Mouse (Mus musculus): ENCODE measurements at regions not wholly inside any gene's neighbourhood (a gene's known extent, or its start where the extent isn't known, plus 50 kb on each side); places are given as distances from the start of the nearest gene placed in this dataset.

DNA sequence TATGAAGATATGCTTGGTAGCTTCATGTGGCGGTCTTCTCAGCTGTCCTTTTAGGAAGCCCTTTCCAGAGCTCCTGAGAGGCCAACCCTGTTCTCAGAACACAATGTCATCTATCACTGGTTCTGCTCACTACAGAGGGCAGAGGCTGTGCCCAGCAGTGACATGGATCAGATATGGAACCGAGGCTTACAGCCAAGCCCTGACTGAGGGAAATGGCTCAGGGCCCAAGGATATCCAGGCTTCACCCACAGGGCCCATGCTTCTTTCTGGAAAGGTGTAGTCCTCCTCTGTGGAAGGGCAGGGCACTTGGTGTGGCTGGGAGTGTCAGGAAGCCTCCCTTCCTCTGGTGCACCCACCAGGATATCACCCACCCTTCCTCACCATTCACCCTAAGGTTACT lies 109.4 kb downstream of the Bms1 start:
- H3K9ac ChIP-seq (ENCODE audit: low read depth, low read length, severe bottlenecking), result no peak overlapping the region
- WGBS, result 83% methylated on average over 2 of the region's 2 CpGs
- no peak overlapping the region for H3K4me2 ChIP-seq (replicated peaks; ENCODE audit: low read depth, low read length, severe bottlenecking)
- H3K36me3 ChIP-seq (ENCODE audit: control insufficient read depth, insufficient read depth, low read length), result no peaks in the 10 kb centered on the region
- DNase-seq (ENCODE audit: low spot score), result no peak
- no peaks in the 10 kb centered on the region for H3K4me1 ChIP-seq (ENCODE audit: control insufficient read depth, insufficient read depth, low read length)
- H3K4me3 ChIP-seq (replicated peaks; ENCODE audit: low read length), result no peak overlapping the region
- no peak for ATAC-seq (ENCODE audit: low FRiP score, low read depth)
- no peaks in the 10 kb centered on the region for H3K27me3 ChIP-seq (ENCODE audit: control insufficient read depth, insufficient read depth, low read length)
- no peak overlapping the region for H3K27ac ChIP-seq (replicated peaks; ENCODE audit: low read depth, low read length)
- TF ChIP-seq POLR2A (IDR thresholded peaks at IDR 0.05; ENCODE audit: borderline replicate concordance, extremely low read depth, insufficient read depth, insufficient read length), result no peak
- H3K9me3 ChIP-seq (ENCODE audit: control insufficient read depth, low read length), result no peaks in the 10 kb centered on the region

DNA sequence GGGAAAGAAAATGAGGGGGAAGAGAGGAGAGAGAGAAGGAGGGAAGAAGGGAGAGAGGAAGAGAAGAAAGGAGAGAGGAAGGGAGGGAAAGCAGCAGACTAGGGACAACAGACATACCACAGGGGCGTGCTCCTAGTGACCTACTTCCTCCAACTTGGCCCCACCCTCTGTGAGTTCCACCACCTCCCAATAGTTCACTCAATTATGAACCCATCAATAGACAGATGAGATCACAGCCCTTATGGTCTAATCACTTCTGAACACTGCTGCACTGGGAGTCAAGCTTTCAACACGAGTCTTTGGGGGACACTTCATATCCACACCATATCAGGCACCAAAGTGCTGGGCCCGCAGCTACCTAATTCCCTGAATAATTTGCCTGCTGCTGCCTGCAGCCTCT lies 110.7 kb downstream of the Bms1 start:
- no peaks in the 10 kb centered on the region for H3K9me3 ChIP-seq (ENCODE audit: control insufficient read depth, low read length)
- H3K4me1 ChIP-seq (ENCODE audit: control insufficient read depth, insufficient read depth, low read length), result no peaks in the 10 kb centered on the region
- no peak overlapping the region for H3K4me2 ChIP-seq (replicated peaks; ENCODE audit: low read depth, low read length, severe bottlenecking)
- no peak overlapping the region for H3K9ac ChIP-seq (ENCODE audit: low read depth, low read length, severe bottlenecking)
- H3K27me3 ChIP-seq (ENCODE audit: control insufficient read depth, insufficient read depth, low read length), result no peaks in the 10 kb centered on the region
- 62% methylated on average over 3 of the region's 3 CpGs for WGBS
- H3K36me3 ChIP-seq (ENCODE audit: control insufficient read depth, insufficient read depth, low read length), result no peaks in the 10 kb centered on the region
- ATAC-seq (ENCODE audit: low FRiP score, low read depth) (no peak), DNase-seq (ENCODE audit: low spot score) (no peak)
- no peak overlapping the region for H3K4me3 ChIP-seq (replicated peaks; ENCODE audit: low read length)
- H3K27ac ChIP-seq (replicated peaks; ENCODE audit: low read depth, low read length), result no peak overlapping the region
- TF ChIP-seq POLR2A (IDR thresholded peaks at IDR 0.05; ENCODE audit: borderline replicate concordance, extremely low read depth, insufficient read depth, insufficient read length), result no peak

GRCm38 (mm10) chr6:118307481-118307880 lies 110.0 kb upstream of the Ret start:
- WGBS, result 34% methylated on average over 4 of the region's 4 CpGs
- Histone ChIP-seq H3K9me3 (ENCODE audit: control insufficient read depth, low read length) (no peaks in the 10 kb centered on the region), H3K36me3 (ENCODE audit: control insufficient read depth, insufficient read depth, low read length) (no peaks in the 10 kb centered on the region), H3K27ac (replicated peaks; ENCODE audit: low read depth, low read length) (no peak overlapping the region), H3K4me1 (ENCODE audit: control insufficient read depth, insufficient read depth, low read length) (peaks cover 4% of the 10 kb centered on the region; the same call in 1 of the 2 replicates), H3K27me3 (ENCODE audit: control insufficient read depth, insufficient read depth, low read length) (no peaks in the 10 kb centered on the region), H3K9ac (ENCODE audit: low read depth, low read length, severe bottlenecking) (no peak overlapping the region), H3K4me2 (replicated peaks; ENCODE audit: low read depth, low read length, severe bottlenecking) (no peak overlapping the region), H3K4me3 (replicated peaks; ENCODE audit: low read length) (no peak overlapping the region)
- ATAC-seq (ENCODE audit: low FRiP score, low read depth), result no peak
- no peak for TF ChIP-seq POLR2A (IDR thresholded peaks at IDR 0.05; ENCODE audit: borderline replicate concordance, extremely low read depth, insufficient read depth, insufficient read length)
- DNase-seq (ENCODE audit: low spot score), result no peak

DNA sequence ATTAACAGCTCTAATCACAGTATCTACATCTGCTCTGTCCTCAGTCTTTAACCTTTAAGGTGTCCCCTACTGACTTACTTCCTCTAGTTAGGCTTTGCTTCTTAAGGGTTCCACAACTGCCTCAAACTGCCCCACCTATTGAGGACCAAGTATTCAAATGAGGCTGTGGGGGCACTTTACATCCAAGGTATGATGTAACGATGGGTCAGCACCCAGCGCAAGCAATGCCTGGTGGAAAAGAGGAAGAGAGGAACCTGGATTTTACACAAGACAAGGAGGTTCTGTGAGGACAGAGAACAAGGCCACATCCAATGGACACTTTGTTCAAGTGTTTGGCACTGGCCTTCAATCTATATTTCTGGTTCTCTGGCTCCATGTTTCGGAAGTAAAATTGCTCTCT lies 107.7 kb upstream of the Ret start:
- 92% methylated on average over 3 of the region's 3 CpGs for WGBS
- no peak overlapping the region for H3K9ac ChIP-seq (ENCODE audit: low read depth, low read length, severe bottlenecking)
- no peak overlapping the region for H3K4me2 ChIP-seq (replicated peaks; ENCODE audit: low read depth, low read length, severe bottlenecking)
- H3K4me3 ChIP-seq (replicated peaks; ENCODE audit: low read length), result no peak overlapping the region
- no peaks in the 10 kb centered on the region for H3K9me3 ChIP-seq (ENCODE audit: control insufficient read depth, low read length)
- H3K4me1 ChIP-seq (ENCODE audit: control insufficient read depth, insufficient read depth, low read length), result peaks cover 5% of the 10 kb centered on the region; the same call in 1 of the 2 replicates
- no peaks in the 10 kb centered on the region for H3K27me3 ChIP-seq (ENCODE audit: control insufficient read depth, insufficient read depth, low read length)
- DNase-seq (ENCODE audit: low spot score), result no peak
- no peak for TF ChIP-seq POLR2A (IDR thresholded peaks at IDR 0.05; ENCODE audit: borderline replicate concordance, extremely low read depth, insufficient read depth, insufficient read length)
- H3K27ac ChIP-seq (replicated peaks; ENCODE audit: low read depth, low read length), result no peak overlapping the region
- H3K36me3 ChIP-seq (ENCODE audit: control insufficient read depth, insufficient read depth, low read length), result no peaks in the 10 kb centered on the region
- ATAC-seq (ENCODE audit: low FRiP score, low read depth), result no peak

DNA sequence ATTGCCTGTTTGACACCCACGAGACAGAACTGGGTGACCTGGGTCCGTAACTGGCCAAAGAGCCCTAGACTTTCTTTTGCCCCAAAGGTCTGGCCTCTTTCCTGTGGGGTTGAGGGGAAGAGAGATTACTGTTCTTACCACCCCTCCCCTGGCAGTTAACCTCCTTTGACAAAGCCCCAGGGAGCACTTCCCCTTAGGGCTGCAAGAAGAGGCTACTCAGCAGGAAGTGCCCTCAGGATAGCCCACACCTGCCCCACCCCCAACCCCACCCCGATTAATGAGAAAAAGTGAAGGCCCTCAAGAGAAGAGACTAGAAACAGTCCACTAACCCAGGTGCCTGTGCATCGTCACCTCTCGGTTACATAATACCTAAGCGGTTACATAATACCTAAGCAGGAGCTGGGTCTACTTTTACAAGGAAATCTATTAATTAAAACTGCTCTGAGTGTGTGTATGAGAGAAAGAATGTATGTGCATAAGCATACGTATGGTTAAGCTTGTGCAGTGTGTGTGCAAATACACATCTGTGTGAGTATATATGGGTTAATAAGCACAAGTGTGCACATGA lies 105.3 kb upstream of the Ret start:
- H3K4me2 ChIP-seq (replicated peaks; ENCODE audit: low read depth, low read length, severe bottlenecking), result no peak overlapping the region
- no peak for DNase-seq (ENCODE audit: low spot score)
- no peak overlapping the region for H3K27ac ChIP-seq (replicated peaks; ENCODE audit: low read depth, low read length)
- 29% methylated on average over 7 of the region's 7 CpGs for WGBS
- no peaks in the 10 kb centered on the region for H3K36me3 ChIP-seq (ENCODE audit: control insufficient read depth, insufficient read depth, low read length)
- TF ChIP-seq POLR2A (IDR thresholded peaks at IDR 0.05; ENCODE audit: borderline replicate concordance, extremely low read depth, insufficient read depth, insufficient read length), result no peak
- no peak; the same call in 1 of the 2 replicates for ATAC-seq (ENCODE audit: low FRiP score, low read depth)
- no peaks in the 10 kb centered on the region for H3K27me3 ChIP-seq (ENCODE audit: control insufficient read depth, insufficient read depth, low read length)
- no peak overlapping the region for H3K9ac ChIP-seq (ENCODE audit: low read depth, low read length, severe bottlenecking)
- H3K4me3 ChIP-seq (replicated peaks; ENCODE audit: low read length), result no peak overlapping the region
- peaks cover 5% of the 10 kb centered on the region; the same call in 1 of the 2 replicates for H3K4me1 ChIP-seq (ENCODE audit: control insufficient read depth, insufficient read depth, low read length)
- no peaks in the 10 kb centered on the region for H3K9me3 ChIP-seq (ENCODE audit: control insufficient read depth, low read length)

All from limb, embryonic 14.5 days (tissue).